Mouse (Mus musculus): ENCODE results near the gene Enc1.

Gene Enc1

GRCm38 (mm10) chr13:97240965-97241786 lies at the start of gene Enc1:
TSS of gene Enc1 (plus strand) at chr13:97241105.
- peak; percentile 55 for DNase-seq

GRCm38 (mm10) chr13:97192649-97193048 lies 48.3 kb upstream of the Enc1 start:
- no peak for DNase-seq

GRCm38 (mm10) chr13:97193420-97193819 lies 47.5 kb upstream of the Enc1 start:
- peak; percentile 80 for DNase-seq

- no peak for DNase-seq
These were observed 44.5 kb upstream of the Enc1 start for GRCm38 (mm10) chr13:97196186-97196924.

GRCm38 (mm10) chr13:97196925-97197218 lies 44.0 kb upstream of the Enc1 start:
- no peak for DNase-seq

- peak; percentile 88 for DNase-seq
These were observed 42.9 kb upstream of the Enc1 start, which contains the start of gene Hexb for GRCm38 (mm10) chr13:97197932-97198562. TSS of gene Hexb (minus strand) at chr13:97198357.

- DNase-seq = no peak
These were observed 41.8 kb upstream of the Enc1 start for GRCm38 (mm10) chr13:97199123-97199522.

GRCm38 (mm10) chr13:97201076-97201475 lies 39.8 kb upstream of the Enc1 start:
- no peak for DNase-seq

GRCm38 (mm10) chr13:97201896-97202295 lies 39.0 kb upstream of the Enc1 start:
- no peak for DNase-seq

GRCm38 (mm10) chr13:97205052-97205701 lies 35.7 kb upstream of the Enc1 start:
- DNase-seq = peak; percentile 78

- no peak for DNase-seq
These were observed 34.9 kb upstream of the Enc1 start for GRCm38 (mm10) chr13:97206046-97206445.

GRCm38 (mm10) chr13:97207472-97208111 lies 33.3 kb upstream of the Enc1 start:
- no peak for DNase-seq

- no peak for DNase-seq
These were observed 32.8 kb upstream of the Enc1 start for GRCm38 (mm10) chr13:97208112-97208478.

- DNase-seq = no peak
These were observed 32.4 kb upstream of the Enc1 start for GRCm38 (mm10) chr13:97208500-97209010.

- no peak for DNase-seq
These were observed 26.2 kb upstream of the Enc1 start for GRCm38 (mm10) chr13:97214583-97215268.

GRCm38 (mm10) chr13:97215563-97215962 lies 25.3 kb upstream of the Enc1 start:
- DNase-seq = no peak

GRCm38 (mm10) chr13:97216196-97216595 lies 24.7 kb upstream of the Enc1 start:
- no peak for DNase-seq

- no peak for DNase-seq
These were observed 20.9 kb upstream of the Enc1 start for GRCm38 (mm10) chr13:97220022-97220421.

- no peak for DNase-seq
These were observed 17.0 kb upstream of the Enc1 start for GRCm38 (mm10) chr13:97223856-97224255.

GRCm38 (mm10) chr13:97224341-97224982 lies 16.4 kb upstream of the Enc1 start:
- no peak for DNase-seq

- DNase-seq = no peak
These were observed 15.8 kb upstream of the Enc1 start for GRCm38 (mm10) chr13:97225130-97225529.
